Mouse (Mus musculus) erythroblast, embryonic 14.5 days (primary cell): Measurements from ENCODE around the gene Fam20b. TPM values are rescaled to one million over a fixed set of nuclear protein-coding genes. Genes with fewer than 3 reads are reported as not detected.

Experiments used
- H3K27me3 ChIP-seq: 2 replicates; pipeline ENCODE4 v1.6.1; 2012; ENCODE audit warnings: inconsistent platforms; ENCODE audit not compliant: control insufficient read depth
- H3K36me3 ChIP-seq: 2 replicates; pipeline ENCODE4 v1.6.1; 2012; ENCODE audit warnings: mild to moderate bottlenecking, inconsistent platforms; ENCODE audit not compliant: control insufficient read depth
- H3K4me1 ChIP-seq: 2 replicates; pipeline ENCODE4 v1.6.1; 2012; ENCODE audit warnings: inconsistent platforms; ENCODE audit not compliant: control insufficient read depth
- H3K4me3 ChIP-seq: replicated peaks from 2 replicates; pipeline ENCODE3; 2012; ENCODE audit warnings: moderate library complexity, mild to moderate bottlenecking, inconsistent platforms
- H3K9me3 ChIP-seq: 2 replicates; pipeline ENCODE4 v1.6.1; 2012; ENCODE audit warnings: low read length, inconsistent platforms, mixed read lengths; ENCODE audit not compliant: control insufficient read depth
- GATA1 ChIP-seq: IDR thresholded peaks from 2 replicates; pipeline ENCODE4 v1.6.1; 2012; ENCODE audit warnings: low read length, inconsistent platforms, mixed read lengths
- TAL1 ChIP-seq: IDR thresholded peaks from 3 replicates; pipeline ENCODE4 v1.6.1; 2012; ENCODE audit warnings: low read length, inconsistent platforms, mixed read lengths
- polyA plus RNA-seq: library from polyadenylated mRNA; stranded (reverse); fragments of >175 nt; gene quantifications from 2 replicates; pipeline ENCODE4 v1.2.3, GENCODE M21; 2012

Fam20b gene
- polyA plus RNA-seq = 0.55 and 0.60 TPM in 2 replicates

DNA sequence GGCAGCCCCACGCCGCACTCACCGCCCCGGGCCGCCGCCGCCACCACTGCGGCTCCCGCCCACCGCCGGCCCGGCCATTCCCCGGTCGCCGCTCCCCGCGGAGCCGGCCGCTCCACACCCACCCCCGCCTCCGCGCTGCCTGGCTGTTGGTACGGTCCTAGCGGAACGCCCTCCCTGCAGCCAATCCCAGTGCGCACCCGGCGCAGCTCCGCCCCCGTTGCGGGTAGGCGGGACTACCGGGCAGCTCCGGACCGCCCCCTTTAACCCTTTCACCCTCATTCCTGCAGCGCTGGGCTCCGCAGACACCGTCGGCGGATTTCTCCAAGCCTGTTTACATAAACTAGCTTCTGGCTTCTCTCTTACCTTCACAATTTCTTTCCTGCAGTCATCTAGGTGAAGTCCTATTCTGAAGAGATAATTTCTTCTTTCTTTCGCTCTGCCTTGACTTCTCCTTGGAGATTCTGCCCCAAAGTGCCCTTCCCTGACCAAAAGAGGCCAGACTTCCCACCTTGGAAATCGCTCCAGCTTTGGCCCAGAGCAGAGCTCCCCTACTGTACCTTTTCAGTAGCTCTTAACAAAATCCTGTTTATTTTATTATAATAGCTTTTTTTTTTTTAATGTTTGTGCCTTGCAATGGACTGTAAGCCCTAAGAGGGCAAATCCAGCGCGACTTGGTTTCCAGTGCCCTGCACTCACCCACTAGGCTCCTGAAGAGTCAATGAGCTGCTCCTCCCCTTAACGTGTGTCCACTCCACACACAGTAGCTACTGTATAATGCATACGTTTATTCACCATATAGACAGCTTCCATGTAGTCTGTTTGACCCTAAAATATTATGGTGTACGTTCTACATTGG, at the start of gene Fam20b:
TSS of gene Fam20b (minus strand) at position 137 of the 856 bp plus-strand sequence.
- 0 out of 2 replicates have a peak, but pooled peaks cover 2% of the 10 kb centered on the region for H3K27me3 ChIP-seq
- peaks cover 17% of the 10 kb centered on the region for H3K36me3 ChIP-seq
- TF ChIP-seq GATA1 = no peak
- no peak for TF ChIP-seq TAL1
- peaks cover 55% of the 10 kb centered on the region for H3K4me1 ChIP-seq
- H3K9me3 ChIP-seq = no peaks in the 10 kb centered on the region
- H3K4me3 ChIP-seq = peak within 1 kb of the TSS; percentile 93

DNA sequence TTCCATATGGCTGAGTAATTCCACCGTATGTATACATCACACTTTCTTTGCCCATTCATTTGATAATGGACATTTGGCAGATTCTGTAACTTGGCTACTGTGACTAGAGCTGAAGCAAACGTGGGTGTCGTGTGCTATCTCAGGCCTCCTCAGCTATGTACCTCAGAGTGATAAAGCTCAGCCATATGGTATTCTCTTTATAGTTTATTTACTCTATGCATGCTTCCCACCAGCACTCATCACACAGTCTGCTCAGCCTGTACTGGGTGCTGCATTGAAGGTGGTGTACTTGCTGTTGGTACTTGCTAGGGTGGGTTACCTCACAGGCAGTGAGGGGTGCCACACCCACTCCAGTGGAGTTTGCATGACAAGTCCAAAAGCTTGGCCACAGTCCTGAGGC, 46.4 kb upstream of the Fam20b start:
- Histone ChIP-seq H3K36me3 (no peaks in the 10 kb centered on the region), H3K9me3 (peaks cover 22% of the 10 kb centered on the region), H3K4me1 (no peaks in the 10 kb centered on the region), H3K4me3 (no peak overlapping the region), H3K27me3 (no peaks in the 10 kb centered on the region; the same call in 1 of the 2 replicates)
- TF ChIP-seq TAL1 (no peak), GATA1 (no peak)

DNA sequence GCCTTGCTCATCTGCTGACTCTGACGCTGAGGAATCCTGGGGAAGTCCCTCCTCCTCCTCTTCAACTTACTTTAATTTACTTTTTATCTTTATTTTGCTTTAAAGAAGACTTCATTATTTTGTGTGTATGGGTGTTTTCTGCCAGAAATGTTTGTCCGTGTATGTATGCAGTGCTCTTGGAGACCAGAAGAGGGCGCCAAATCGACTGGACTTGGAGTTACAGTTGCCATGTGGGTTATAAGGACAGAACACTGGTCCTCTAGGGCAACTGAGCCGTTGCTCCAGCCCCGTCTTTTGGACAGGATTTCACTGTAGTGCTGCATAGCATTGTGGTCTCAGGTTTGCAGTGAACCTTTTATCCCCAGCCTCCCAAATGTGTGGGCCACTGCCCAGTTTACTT, 45.7 kb upstream of the Fam20b start:
- Histone ChIP-seq H3K4me3 (no peak overlapping the region), H3K36me3 (no peaks in the 10 kb centered on the region), H3K27me3 (no peaks in the 10 kb centered on the region; the same call in 1 of the 2 replicates), H3K4me1 (no peaks in the 10 kb centered on the region), H3K9me3 (peaks cover 22% of the 10 kb centered on the region)
- no peak for TF ChIP-seq GATA1
- TF ChIP-seq TAL1 = no peak

DNA sequence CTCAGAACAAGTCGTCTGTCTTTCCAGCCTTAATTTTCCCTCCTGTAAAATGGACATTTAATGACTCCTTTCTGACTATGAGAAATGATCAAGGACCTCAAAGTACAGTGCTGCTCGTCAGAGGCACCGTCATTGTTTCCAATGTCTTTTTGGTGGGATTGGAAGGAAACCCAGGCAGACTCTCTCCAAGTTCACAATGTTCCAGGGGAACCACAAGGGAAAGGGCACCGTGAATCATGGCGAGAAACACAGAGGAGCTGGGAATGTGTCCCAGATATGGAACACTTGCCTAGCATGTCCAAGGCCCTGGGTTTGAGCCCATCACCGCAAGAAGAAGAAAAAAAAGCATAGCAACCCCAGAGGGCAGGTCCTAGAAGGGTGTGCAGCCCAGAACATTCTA, 44.4 kb upstream of the Fam20b start:
- Histone ChIP-seq H3K4me3 (no peak overlapping the region), H3K27me3 (no peaks in the 10 kb centered on the region; the same call in 1 of the 2 replicates), H3K4me1 (no peaks in the 10 kb centered on the region), H3K36me3 (no peaks in the 10 kb centered on the region), H3K9me3 (peaks cover 22% of the 10 kb centered on the region)
- TF ChIP-seq TAL1 (no peak), GATA1 (no peak)

DNA sequence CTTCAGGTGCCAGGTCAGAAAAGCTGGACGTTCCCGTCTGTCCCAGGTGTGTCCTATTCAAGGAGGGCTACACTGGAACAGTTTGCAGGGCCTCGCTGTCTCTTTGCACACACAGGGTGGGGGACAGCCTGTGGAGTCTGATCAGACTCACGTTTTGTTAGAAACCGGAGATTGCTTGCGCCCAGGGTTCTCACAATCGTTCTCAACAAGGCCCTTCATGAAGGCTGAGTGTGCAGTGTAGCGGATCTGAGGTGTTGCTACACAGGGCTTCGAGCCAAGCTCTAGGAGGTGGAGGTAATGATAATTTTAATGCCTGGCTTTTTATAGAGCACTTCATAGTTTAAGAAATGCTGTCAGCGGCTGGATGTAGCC, 42.5 kb upstream of the Fam20b start:
- Histone ChIP-seq H3K27me3 (no peaks in the 10 kb centered on the region), H3K9me3 (peaks cover 13% of the 10 kb centered on the region), H3K36me3 (no peaks in the 10 kb centered on the region), H3K4me1 (no peaks in the 10 kb centered on the region), H3K4me3 (no peak overlapping the region)
- TF ChIP-seq GATA1 (no peak), TAL1 (no peak)

DNA sequence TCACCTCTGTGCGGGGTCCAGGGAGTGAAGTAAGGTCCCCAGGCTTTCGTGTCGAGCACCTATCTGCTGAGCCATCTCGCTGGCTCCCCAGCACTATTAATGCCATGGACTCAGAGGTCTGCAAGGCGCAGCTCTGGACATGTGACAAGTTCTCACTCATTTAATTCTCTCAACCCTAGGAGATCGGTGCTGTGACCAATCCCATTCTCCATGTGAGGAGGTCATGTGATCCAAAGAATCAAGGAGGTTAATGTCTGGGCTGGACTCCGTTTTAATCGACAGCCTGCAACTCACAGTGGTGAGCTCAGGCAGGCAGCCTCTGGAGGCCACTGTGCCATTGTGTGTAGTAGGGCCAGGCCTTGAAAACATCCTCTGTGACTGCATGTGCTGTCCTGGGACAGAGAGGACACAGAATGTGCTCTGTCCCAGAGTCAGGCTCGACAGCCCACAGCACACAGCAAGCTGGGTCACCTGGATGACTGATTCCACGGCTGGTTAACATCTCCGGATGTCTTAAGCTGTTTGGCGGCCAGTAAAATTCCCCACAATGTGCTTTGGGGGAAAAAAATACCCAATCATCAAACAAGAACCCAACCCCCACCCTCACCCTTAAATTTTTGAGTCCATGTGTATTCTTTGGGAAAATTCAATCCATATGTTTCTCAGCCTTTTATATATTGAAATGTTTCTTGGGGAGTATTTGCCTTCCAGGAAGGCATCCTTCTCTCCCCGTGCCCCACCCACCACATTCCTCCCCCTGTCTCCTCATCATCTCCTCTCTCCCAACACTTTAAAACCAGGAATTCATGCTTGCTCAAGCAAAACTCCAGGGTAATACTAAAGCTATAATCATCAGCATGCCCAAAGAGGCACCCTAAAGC, 41.9 kb upstream of the Fam20b start:
- H3K9me3 ChIP-seq = peaks cover 9% of the 10 kb centered on the region
- H3K4me1 ChIP-seq = no peaks in the 10 kb centered on the region
- H3K4me3 ChIP-seq = no peak overlapping the region
- peaks cover 3% of the 10 kb centered on the region for H3K27me3 ChIP-seq
- TF ChIP-seq TAL1 (no peak), GATA1 (no peak)
- H3K36me3 ChIP-seq = no peaks in the 10 kb centered on the region

DNA sequence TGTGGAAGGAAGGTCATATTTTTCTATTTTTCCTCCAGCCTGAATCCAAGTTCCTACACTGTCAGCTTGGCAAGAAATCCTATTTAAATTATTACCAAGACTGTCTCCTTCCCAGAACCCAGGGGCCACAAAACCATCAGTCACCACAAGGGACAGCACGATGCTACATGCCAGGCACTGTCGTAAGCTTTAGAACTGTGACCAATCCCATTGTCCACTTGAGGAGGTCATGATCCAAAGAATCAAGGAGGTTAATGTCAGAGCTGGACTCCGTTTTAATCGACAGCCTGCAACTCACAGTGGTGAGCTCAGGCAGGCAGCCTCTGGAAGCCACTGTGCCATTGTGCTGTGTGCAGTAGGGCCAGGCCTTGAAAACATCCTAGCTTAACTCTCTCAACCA, 39.4 kb upstream of the Fam20b start:
- H3K36me3 ChIP-seq = no peaks in the 10 kb centered on the region
- no peak for TF ChIP-seq TAL1
- no peak for TF ChIP-seq GATA1
- H3K4me3 ChIP-seq = no peak overlapping the region
- H3K27me3 ChIP-seq = peaks cover 3% of the 10 kb centered on the region
- peaks cover 2% of the 10 kb centered on the region for H3K4me1 ChIP-seq
- H3K9me3 ChIP-seq = no peaks in the 10 kb centered on the region

DNA sequence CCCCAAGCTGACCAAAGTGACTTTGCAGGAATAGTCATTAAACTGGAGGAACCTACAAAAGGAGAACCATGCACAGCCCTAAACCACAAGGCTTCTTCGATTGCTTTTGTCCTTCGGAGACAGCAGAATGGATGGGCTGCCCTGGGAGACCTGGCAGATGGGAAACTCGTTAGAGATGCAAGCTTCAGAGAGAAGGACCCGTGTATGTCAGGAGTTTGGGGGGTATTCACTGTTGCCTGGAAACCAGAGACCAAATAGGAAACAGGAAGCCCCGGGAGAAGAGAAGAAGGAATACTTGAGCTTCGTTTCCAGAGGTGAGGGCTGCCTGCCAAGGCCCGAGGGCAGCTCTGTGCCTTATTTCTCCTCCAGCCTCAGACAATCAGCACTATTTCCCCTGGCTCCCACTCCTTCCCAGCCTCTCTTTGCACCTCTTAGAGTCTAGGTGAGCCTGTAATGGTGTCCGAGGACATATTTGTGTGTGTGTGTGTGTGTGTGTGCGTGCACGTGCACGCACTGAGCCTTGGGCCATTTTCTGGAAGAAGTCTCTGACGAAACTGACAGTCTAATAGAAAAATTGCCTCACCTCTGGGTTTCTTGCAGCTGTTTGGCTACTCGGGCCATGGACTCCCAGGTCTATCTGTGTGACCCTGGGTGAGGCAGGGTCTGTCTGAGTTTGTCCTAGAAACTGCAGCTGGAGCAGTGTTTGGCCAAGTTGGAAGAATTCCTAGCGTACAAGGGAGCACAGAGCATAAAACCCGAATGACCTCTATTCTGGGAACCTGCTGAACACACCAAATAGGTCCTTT, 35.9 kb upstream of the Fam20b start:
- H3K36me3 ChIP-seq = no peaks in the 10 kb centered on the region; the same call in 1 of the 2 replicates
- no peaks in the 10 kb centered on the region for H3K9me3 ChIP-seq
- H3K4me1 ChIP-seq = peaks cover 28% of the 10 kb centered on the region
- no peak for TF ChIP-seq TAL1
- no peak for TF ChIP-seq GATA1
- H3K27me3 ChIP-seq = peaks cover 3% of the 10 kb centered on the region
- no peak overlapping the region for H3K4me3 ChIP-seq
